Mouse (Mus musculus): ENCODE data around the gene Sec31b.
A peak's percentile ranks its signal among the peaks of the same experiment; 100 is the strongest.

Gene Sec31b

DNA sequence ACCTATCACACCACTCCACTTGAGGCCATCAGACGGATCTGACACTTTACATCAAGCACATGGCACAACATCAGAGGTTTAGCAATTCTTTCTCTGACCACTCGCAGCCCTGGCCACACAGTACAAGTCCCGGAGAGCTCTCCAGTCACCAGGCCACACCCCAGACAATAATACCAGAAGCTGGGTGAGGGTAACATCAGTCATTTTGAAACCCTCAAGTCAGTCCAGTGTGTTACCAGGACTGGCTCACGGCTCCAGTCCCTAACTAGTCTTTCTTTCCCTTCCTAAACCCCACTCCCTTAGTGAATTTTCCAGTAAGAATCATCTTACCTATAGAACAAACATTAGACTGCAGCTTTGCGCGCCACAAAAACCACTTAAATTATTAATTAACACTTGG is 15.6 kb downstream of the Sec31b start:
- DNase-seq (ENCODE audit: low spot score), result no peak

DNA sequence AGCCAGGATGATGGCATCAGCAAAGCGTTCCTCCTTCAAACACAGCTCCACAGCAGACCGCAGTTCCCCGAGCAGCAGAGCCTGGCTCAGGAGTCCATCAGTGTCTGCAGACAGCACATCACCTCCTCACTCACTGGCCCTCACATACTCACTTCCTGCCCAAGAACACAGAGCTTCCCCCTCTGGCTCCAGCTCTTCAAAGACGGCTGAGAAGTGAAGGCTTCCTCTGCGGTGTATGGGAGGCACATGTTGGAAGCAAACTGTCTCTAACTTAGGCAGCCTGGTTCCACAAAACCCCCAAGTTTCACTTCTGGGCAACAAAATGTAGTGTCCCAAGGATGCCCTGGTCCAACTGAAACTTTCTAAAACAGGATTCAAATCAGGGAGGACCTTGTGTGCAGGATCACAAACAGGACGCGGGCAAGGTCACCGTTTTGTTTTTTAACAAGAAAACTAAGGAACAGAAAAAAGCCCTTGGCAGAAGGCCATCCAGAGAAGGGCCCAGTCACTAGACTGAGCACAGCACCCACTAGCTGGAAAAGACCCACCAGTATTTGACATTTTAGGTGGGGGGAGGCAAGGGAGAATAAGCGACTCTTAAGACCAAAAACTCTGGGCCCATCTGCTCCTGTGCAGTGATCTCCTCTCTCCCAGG is 20.0 kb downstream of the Sec31b start:
- DNase-seq (ENCODE audit: low spot score), result no peak

DNA sequence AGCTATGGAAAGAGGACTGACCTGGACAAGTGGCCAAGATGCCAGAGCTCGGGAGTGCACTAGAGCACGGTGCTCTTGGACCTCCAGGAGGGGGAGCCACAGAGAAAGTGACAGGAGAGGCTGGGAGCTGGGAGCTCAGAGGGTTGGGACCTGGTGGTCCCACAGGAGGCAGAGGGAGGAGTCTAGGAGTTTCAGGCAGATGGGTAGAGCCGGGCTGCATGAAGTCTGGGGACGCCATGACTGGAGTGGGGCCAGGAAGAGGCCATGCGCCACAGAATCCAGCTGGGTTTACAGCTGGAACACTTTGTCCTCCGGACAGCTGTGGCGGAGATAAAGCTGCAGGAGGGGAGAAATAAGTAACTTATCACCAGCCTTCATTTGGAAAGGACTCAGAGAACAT is 26.5 kb downstream of the Sec31b start:
- peak; percentile 12 for DNase-seq (ENCODE audit: low spot score)

DNA sequence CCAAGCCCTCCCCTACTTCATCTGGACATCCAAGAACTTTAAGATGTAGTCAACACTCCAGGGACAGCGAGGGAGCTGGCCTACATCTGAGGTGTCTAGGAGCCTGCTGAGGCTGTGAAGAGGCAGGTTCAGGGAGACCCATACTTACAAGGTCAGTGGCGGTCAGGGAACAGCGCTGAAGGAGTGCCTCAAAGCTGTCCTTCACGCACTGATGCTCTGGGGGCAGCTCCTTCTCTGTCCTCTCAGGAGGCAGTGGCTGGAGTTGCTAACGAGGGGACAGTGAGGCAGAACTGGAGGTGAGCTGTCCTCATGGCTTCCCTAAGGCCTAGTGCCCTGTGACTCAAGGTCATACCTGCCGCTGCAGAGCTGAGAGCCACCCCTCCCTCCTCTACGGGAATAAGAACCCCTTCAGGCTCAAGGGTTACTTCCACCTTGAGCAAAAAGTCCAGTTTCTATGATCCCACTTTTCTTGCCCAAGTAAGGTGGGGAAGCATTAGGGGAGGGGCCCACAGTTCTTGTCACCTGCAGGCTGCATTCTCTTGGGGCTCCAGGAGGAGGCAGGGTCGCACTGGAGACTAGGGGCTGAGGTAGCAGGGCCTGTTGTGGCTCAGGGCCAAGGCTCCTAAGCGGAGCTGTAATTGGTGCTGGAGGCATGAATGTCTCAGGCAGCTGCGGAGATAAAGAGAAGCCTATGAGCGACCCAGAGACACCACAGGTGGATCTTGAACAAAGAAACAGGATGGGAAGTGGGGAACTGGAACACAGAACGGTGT is 27.5 kb downstream of the Sec31b start:
- DNase-seq (ENCODE audit: low spot score), result no peak

DNA sequence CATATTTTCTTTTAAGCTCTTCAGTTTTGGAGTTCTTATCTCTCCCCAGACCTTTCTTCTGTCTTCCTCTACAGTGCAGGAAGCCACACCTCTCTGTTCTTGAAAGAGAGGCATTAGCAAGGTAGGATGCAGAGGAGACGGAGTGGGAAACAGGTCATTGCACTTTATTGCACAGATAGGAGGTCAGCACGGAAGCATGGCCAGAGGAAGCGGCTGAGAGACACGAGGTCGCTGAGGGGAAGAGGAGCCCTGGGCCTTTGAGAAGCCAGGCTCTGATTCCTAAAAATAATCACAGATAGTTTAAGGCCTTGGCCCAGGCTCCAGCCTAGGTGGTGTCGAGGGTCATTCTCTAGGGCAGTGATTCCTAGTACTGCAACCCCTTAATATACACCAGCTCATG is 29.9 kb downstream of the Sec31b start:
- DNase-seq (ENCODE audit: low spot score), result no peak

DNA sequence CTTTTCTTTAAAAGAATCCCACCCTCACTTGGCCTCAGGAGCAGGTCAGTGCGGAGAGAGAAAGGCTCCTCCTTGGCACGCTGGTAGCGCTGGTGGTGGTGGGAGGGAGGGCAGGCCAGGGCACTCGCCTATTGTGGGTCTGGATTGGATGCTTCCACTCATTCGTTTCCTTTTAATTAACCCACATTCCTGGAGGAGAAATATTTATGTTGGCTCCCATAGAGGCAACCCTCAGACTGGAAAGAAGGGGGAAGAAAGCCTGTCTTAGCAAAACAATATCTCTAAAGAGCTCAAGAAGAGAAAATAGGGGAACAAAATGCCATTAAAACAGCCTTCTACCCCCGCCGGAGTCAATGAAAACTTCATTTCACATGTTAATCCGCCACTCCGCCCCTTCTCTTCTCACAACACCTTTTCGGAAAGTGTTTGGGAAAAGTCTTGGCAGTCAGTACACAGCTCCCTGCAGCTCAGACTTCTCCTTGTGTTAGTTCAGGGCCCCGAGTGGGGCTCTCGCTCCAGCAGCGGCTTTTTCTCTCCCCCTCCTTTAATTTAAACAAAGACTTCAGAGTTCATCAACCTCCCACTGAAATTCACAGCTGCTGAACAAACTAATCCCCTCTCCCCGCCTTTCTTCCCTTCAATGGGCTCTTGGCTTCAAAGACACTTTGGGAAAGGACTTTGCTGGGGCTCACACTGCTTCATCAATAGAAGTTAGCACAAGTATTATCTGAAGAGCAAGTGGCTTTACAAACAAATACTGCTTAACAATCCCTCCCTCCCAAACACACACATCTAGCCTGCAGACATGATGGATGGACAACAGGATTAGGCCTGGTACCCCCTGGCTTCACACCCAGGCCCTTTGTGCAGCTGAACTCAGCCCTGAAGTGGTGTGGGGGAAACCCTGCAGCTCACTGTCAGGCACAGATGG is 30.9 kb downstream of the Sec31b start:
- DNase-seq (ENCODE audit: low spot score), result no peak

DNA sequence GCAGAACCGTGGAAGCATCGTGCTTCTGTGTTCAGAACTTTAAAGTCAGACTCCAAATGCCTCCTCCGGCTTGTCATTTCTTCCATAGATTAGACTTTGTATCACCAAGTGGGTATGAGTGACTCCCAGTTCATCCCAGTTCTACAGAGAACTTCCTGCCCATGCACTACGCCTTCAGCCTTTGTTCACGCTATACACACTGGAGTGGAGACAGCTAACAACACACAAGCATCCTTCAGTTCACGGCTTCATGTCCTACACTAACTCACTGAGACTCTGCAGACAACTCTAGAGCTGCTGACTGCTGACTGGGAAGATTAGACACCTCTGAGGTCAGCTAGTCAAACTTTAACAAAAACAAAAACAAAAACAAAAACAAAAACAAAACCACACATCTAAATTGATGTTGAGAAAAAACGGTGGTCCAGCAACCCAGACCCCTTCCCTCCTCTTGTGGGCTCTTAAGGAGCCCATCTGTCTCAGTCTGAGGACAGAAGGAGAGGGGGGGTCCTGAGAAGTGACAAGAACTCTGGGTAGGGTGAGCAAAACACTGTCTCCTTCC is 31.7 kb downstream of the Sec31b start:
- no peak for DNase-seq (ENCODE audit: low spot score)

DNA sequence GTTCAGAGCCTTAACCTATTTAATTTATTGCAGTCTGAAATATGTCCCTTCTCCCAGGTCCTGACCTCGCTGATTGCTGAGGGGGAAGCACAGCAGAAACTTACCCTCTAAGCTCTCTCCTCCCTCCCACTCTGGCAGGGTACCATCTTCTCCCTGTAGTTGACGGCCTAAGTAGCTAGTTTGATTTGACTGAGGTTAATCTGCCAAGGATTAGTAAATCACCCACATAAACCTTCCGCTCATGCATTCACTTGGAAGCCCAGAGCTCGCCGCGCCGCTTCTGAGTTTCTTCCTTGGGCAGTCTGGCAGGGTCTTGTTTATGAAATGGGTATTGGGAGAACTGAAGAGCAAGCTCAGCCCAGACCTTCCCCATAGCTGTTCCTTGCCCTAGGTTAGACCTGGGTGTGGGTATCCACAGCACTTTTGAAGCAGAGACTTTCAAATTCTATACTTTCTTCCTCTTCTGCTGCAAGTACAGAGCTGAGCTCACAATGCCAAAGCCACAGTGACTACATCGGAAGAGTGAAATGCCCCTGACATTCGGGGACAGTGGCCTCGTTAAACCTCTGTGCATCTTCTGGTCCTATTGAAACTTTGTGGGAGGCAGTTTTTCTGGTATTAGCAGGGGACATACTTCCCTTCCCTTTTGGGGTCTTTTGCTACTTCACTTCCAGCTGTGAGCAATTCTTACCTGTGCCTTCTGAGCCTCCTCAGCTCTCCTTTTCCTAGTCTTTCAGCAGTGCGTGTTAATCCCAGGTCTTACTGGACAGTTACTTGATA is 32.4 kb downstream of the Sec31b start:
- DNase-seq (ENCODE audit: low spot score), result no peak

DNA sequence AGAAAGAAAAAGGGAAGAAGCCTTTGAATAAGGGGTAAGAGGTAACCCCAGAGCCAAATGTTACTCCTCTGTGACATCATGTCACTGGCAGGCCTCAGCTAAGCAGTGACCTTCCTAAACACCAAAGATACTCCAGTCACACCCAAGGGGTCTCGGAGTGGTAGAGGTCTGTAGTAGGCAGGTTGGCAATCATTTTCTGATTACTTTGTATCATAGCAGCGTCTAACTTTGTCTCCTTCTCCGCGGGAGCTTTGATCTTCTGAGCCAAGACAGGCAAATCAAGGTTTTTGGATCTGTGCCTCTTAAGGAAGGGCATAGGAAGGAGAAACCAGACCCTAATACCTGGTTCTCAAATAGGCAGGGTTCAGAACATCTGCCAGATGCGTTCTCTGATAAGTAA is 33.1 kb downstream of the Sec31b start:
- DNase-seq (ENCODE audit: low spot score), result no peak

DNA sequence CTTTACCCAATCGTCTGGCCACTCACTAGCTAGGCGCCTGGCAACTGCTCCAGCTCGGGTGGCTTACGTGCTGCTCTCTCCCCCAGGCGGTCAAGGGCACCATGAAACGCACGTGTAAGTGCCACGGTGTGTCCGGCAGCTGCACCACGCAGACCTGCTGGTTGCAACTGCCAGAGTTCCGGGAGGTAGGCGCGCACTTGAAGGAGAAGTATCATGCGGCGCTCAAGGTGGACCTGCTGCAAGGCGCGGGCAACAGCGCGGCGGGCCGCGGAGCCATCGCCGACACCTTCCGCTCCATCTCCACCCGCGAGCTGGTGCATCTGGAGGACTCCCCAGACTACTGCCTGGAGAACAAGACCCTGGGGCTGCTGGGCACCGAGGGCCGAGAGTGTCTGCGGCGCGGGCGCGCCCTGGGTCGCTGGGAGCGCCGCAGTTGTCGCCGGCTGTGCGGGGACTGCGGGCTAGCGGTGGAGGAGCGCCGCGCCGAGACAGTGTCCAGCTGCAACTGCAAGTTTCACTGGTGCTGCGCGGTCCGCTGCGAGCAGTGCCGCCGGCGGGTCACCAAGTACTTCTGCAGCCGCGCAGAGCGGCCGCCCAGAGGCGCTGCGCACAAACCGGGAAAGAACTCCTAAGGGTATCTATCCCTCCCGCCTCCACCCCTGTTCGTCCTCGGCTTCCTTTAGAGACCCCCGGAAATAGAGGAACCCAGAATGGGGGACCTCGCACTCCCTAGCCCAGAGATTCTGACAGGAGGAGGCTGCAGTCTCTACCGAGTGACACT is 34.0 kb downstream of the Sec31b start:
- DNase-seq (ENCODE audit: low spot score), result no peak

DNA sequence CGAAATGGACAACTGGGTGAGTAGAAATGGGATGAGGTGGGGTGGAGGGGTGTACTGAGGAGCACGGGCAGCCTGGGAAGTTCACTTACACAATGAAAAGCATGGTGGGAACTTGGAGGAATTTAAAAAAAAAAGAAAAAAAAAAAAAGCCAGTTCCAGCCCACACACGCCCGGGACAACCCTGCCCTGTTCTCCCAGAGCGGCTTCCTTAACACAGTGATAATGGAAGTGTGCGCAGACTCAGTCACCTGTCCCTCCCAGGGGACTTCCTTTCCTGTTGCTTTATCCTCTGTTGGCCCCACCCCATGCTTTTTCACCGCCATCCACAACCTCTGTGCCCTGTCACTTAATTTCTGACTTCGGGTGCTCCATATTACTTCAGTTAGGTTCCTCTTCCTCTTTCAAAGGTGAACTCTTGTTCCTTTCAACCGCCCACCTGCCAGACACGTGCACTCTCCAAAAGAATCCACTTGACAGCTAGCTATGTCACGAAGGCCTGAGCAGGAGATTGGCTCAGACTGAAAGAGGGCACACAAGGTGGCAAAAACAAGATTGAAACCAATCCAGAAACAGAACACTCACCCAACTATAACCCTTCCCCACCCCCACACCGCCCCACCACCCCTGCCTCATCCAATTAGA is 35.0 kb downstream of the Sec31b start:
- no peak for DNase-seq (ENCODE audit: low spot score)

DNA sequence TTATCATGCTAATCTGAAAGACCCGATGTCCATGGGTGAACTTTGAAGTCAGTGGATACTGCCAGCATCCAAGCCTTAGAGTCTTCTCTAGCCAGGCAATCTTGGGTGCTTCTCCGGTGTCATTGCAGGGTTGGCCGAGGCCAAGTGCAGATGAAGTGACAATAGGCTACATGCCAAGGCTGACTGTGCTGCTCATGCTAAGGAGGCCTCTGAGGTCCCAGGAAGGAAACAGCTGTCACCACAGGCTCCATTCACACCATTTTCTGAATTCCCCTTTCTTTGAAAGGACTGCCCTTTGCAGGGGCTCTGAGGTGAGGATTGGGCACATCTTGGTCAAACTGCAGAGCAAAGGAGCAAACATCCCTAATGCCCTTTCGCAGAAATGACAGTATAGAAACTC is 42.9 kb downstream of the Sec31b start:
- no peak for DNase-seq (ENCODE audit: low spot score)

DNA sequence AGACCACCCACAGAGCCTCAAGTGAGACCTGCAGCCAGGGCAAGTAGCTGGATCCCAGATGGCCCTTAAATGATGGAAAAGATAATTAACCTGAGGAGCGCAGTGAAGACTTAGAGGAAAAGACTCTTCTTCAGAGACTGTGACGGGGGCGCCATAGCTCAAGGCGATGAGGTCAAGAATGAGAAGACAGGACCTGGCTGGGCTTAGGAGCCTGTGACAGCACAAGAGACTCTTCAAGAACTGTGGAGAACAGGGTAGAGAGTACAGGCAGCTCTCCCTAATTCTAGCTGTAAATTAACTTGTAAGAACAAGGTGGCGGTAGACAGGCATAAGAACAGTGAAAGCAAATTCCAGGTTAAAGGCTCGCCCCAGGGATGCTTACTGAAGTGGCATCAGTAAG is 43.7 kb downstream of the Sec31b start:
- DNase-seq (ENCODE audit: low spot score), result no peak

DNA sequence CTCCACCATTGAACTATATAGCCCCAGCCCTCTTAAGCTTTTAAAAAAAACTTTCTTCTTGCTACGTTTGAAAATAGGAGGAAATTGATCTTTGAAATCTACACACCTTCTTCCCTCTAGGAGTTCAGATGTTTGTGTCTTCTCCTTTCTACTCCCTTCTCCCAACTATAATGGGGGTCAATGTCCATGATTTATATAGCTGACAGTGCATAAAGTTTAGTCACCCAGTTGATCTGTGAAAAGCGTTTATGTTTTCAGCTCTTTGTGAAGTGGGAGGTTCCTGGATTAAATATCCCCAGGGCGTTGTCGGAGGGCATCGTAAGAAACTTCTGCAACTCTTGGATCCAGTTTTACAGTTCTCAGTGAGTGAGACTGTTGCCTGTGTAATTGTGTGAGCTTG is 45.4 kb downstream of the Sec31b start:
- no peak for DNase-seq (ENCODE audit: low spot score)

DNA sequence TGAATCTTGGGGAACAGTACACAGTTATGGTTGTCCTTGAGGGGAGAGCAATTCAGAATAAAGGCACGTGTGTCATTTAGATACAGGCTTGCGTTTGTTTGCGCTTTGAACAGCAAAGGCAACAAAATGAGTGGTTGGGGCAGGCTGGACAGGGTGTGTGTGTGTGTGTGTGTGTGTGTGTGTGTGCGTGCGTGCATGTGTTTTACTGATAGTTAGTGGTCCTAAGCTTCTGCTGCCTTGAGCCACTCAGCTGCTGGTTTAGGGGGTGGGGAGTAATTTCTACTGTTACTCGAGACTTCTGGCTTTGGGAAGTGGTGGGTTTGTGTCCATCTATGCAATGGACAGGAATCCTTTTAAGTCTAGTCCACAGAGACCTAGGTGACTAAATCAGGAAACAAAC is 46.7 kb downstream of the Sec31b start:
- no peak for DNase-seq (ENCODE audit: low spot score)

DNA sequence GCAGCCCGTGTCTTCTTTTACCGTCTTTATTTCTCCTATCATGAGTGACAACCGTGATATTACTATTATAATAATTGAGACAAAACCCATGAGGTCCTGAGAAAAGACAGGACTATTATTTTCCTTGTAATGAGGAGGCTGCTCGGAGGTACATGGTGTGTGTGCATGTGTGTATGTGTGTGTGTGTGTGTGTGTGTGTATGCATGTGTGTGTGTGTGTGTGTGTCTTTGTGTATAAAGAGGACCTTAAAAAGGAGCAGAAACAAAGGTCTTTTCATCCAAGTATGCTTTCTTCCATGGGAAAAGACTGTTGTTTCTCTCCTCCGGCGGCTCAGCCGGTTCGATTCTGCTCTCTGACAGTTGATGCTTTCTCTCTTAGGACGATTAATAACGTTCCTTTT is 48.7 kb downstream of the Sec31b start:
- no peak for DNase-seq (ENCODE audit: low spot score)

DNA sequence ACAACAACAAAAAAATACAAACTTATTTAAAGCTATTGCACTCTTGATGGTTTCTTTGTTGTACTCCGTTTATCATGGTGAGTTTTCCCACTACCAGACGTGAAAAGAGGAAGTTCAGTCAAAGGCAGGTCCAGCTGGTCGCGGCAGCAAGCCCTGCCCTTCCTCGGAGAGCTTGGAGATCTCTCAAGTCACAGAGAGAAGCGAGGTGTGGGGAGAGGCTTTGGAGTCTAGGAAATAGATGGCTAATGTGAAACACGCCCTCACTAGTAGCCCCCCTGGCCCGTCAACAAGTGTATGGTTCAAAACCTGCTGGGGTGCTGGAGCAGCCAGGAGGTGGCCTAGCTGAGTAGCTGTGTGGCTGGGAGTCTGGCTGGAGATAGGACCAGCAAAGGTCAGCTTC is 49.2 kb downstream of the Sec31b start:
- DNase-seq (ENCODE audit: low spot score), result no peak

DNA sequence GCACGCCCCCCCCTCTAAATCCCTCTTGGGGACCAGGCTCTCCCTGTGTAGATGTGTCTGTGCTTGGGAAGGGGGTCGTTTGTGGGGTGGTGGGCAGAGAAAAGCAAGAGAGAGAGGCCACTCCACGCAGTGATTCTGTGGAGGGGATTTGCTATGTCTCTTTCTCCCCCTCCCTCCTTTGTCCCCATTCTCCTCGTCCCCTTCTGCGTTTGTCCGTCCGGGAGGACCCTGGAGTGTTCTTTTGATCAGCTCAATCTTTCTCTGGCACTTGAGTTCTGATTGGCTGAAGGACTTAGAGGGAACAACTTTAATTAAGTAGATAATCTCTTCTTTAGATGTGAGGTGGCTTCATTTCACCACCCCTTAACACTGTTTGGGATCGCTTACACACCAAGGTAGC is 52.5 kb downstream of the Sec31b start, which contains the start of gene Wnt8b:
TSS of gene Wnt8b (plus strand) at position 345 of the 400 bp plus-strand sequence.
- DNase-seq (ENCODE audit: low spot score), result no peak

DNA sequence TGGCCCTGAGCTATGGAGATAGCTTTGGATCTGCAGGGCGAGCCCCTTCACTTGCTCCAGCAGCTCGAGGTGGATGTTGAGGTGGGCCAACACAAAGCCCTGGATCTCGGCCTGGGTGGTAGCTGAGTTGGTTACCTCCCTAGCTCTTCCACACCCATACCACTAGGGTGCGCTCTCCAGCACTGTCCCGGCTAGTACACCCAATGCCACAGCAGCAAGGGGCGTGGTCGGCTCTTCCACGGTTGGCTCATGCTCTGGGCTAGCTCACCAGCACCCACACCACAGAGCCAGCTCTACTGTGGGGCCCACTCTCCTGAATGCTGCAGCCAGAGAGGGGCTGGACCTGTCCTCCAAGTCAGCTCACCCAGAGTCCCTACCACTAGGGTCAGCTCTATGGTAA is 58.4 kb downstream of the Sec31b start:
- peak; percentile 60 for DNase-seq (ENCODE audit: low spot score)

DNA sequence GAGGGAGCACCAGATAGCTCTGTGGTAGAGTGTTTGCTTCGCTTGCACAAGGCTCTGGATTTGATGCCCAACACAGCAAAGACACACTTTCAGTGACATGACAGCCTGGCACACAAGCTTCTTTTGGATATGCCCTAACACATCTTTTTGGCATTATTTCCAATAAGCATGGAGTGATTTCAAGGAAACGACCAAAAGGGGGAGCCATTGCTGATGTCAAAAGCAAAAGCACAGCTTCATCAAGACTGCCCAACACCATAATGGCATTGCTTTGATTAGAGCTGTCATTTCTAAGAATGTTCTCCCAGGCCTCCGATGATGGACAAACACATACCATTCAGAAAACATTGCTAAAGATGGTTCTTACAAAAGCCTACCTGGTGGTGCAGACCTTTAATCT is 69.1 kb downstream of the Sec31b start:
- DNase-seq (ENCODE audit: low spot score), result no peak
